Mouse (Mus musculus): Measurements from ENCODE around the gene Olfr765.
"Not testable (repeated sequence)": the region's sequence is repeated elsewhere in the genome, so short reads cannot be mapped to it uniquely, and the experiment has no call there.

GRCm38 (mm10) chr10:129011511-129011910, 38.3 kb downstream of the Olfr765 start:
- TF ChIP-seq CTCF (conservative IDR thresholded peaks at IDR 0.05; ENCODE audit: insufficient read depth, insufficient read length, low read depth, low read length); POLR2A (IDR thresholded peaks at IDR 0.05; ENCODE audit: low read depth, low read length): not testable (repeated sequence)

Data from kidney, adult 2 months (tissue).